ENCODE assay signal across 9 mouse cellular contexts in the genomic region with DNA sequence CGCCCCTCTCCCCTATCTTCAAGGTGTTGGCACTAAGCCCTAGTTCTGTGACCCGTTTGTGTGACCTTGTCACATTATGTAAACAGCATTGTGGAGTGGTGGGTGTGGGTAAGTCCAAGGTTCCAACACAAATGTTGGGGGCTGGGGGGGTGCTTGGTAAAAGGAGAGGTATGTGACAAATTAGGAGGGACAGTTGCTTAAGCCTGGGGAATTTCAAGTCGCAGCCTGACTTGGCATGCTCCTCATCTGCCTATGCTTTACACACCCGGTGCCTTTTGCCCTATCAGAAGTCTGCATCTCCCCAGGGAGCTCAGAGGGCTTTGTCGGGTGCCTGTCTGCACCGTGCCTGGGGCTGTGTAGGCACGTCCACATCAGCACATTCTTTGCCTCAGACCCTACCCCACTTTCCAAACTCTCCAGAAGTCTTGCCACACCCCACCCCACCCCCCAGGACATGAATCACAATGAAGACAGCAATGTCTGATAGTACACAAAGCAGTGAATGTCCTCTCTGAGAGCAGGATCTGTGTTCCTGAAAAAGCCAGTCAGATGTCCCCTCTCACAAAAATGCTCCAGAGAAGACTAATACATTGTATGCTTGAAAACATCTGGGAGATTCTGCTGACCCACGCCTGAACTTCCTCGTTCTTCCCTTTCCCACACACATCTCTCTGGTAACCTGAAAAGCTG.
DNase-seq lines count a peak whose midpoint lies in the region; ATAC-seq lines count a peak whose summit lies in the region.
"Had no signal": no experiment of that assay in that cellular context is flagged by ENCODE, and none has a peak within 500 bp of the region (broad histone marks: within the 10 kb centered on the region; RNA-seq: fewer than 3 reads in every experiment).

No protein-coding gene starts in this region.

- no peak overlapping the region for H3K9ac ChIP-seq in midbrain, embryonic 13.5 days (replicated peaks)
- H3K9ac ChIP-seq in midbrain, embryonic 11.5 days (ENCODE audit: low read length), result no peak overlapping the region
- no peak overlapping the region for H3K9ac ChIP-seq in embryonic facial prominence, embryonic 14.5 days (ENCODE audit: low read depth, low read length)
- no peak overlapping the region for H3K9ac ChIP-seq in limb, embryonic 13.5 days

- ATAC-seq in midbrain, embryonic 13.5 days, result peak; percentile 40; the same call in 1 of the 2 replicates
- ATAC-seq in midbrain, embryonic 11.5 days (ENCODE audit: low FRiP score), result no peak
- peak; percentile 84 for ATAC-seq in embryonic facial prominence, embryonic 14.5 days (ENCODE audit: low read depth)
- peak; percentile 63 for ATAC-seq in limb, embryonic 13.5 days (ENCODE audit: low FRiP score, low read depth)

- peaks cover 10% of the 10 kb centered on the region; the same call in 1 of the 2 replicates for H3K4me1 ChIP-seq in midbrain, embryonic 13.5 days (replicated peaks)
- peaks cover 4% of the 10 kb centered on the region for H3K4me1 ChIP-seq in midbrain, embryonic 11.5 days (ENCODE audit: control insufficient read depth, insufficient read depth, low read length)
- peaks cover 7% of the 10 kb centered on the region for H3K4me1 ChIP-seq in embryonic facial prominence, embryonic 14.5 days (ENCODE audit: control insufficient read depth, insufficient read depth, low read length)
- H3K4me1 ChIP-seq in limb, embryonic 13.5 days, result peaks cover 16% of the 10 kb centered on the region

- no peak for DNase-seq in midbrain, embryonic 11.5 days (ENCODE audit: low spot score, missing footprints)
- peak; percentile 85 for DNase-seq in embryonic facial prominence, embryonic 14.5 days (ENCODE audit: low spot score)
- peak; percentile 40 for DNase-seq in thymus, postnatal 4 days
- DNase-seq in left cerebral cortex, postnatal 25 days (ENCODE audit: low spot score in 2 of 2), result no peak
- DNase-seq in layer of hippocampus, adult 9-11 months, result no peak
- DNase-seq in frontal cortex, postnatal 25 days (ENCODE audit: low spot score in 2 of 2), result no peak

- H3K36me3 ChIP-seq in midbrain, embryonic 13.5 days, result no peaks in the 10 kb centered on the region
- no peaks in the 10 kb centered on the region for H3K36me3 ChIP-seq in midbrain, embryonic 11.5 days (ENCODE audit: control insufficient read depth, insufficient read depth, low read length)
- no peaks in the 10 kb centered on the region for H3K36me3 ChIP-seq in embryonic facial prominence, embryonic 14.5 days (ENCODE audit: control insufficient read depth, insufficient read depth, low read length)
- H3K36me3 ChIP-seq in limb, embryonic 13.5 days, result no peaks in the 10 kb centered on the region

- no peak overlapping the region for H3K27ac ChIP-seq in midbrain, embryonic 13.5 days
- H3K27ac ChIP-seq in midbrain, embryonic 11.5 days (ENCODE audit: low read depth, low read length), result no peak overlapping the region
- no peak overlapping the region for H3K27ac ChIP-seq in embryonic facial prominence, embryonic 14.5 days (replicated peaks; ENCODE audit: low read depth, low read length)
- peak overlapping the region; percentile 39; the same call in 1 of the 2 replicates for H3K27ac ChIP-seq in limb, embryonic 13.5 days
- H3K27ac ChIP-seq: macrophage had no signal

- 28% methylated on average over 9 of the region's 9 CpGs for WGBS in midbrain, embryonic 13.5 days
- WGBS in midbrain, embryonic 11.5 days, result 32% methylated on average over 9 of the region's 9 CpGs
- WGBS in embryonic facial prominence, embryonic 14.5 days, result 12% methylated on average over 9 of the region's 9 CpGs
- WGBS in limb, embryonic 13.5 days, result 15% methylated on average over 9 of the region's 9 CpGs

- H3K9me3 ChIP-seq in midbrain, embryonic 13.5 days, result no peaks in the 10 kb centered on the region; the same call in 1 of the 2 replicates
- H3K9me3 ChIP-seq in midbrain, embryonic 11.5 days (ENCODE audit: control insufficient read depth, low read length), result no peaks in the 10 kb centered on the region
- 0 out of 2 replicates have a peak, but pooled peaks cover under 1% of the 10 kb centered on the region for H3K9me3 ChIP-seq in embryonic facial prominence, embryonic 14.5 days (ENCODE audit: control insufficient read depth, low read length)
- H3K9me3 ChIP-seq in limb, embryonic 13.5 days, result peaks cover 2% of the 10 kb centered on the region

- H3K4me3 ChIP-seq in midbrain, embryonic 13.5 days (replicated peaks), result no peak overlapping the region
- no peak overlapping the region for H3K4me3 ChIP-seq in midbrain, embryonic 11.5 days (ENCODE audit: low read depth, low read length)
- H3K4me3 ChIP-seq in embryonic facial prominence, embryonic 14.5 days (ENCODE audit: low read depth, low read length), result no peak overlapping the region
- no peak overlapping the region for H3K4me3 ChIP-seq in limb, embryonic 13.5 days

- intact Hi-C loops in left cerebral cortex, postnatal 25 days (cut with DNase I), result no loop called here

- H3K27me3 ChIP-seq in midbrain, embryonic 13.5 days, result no peaks in the 10 kb centered on the region
- H3K27me3 ChIP-seq in midbrain, embryonic 11.5 days (ENCODE audit: control insufficient read depth, insufficient read depth, low read length), result no peaks in the 10 kb centered on the region
- H3K27me3 ChIP-seq in embryonic facial prominence, embryonic 14.5 days (replicated peaks; ENCODE audit: control insufficient read depth, insufficient read depth, low read length), result no peaks in the 10 kb centered on the region
- H3K27me3 ChIP-seq in limb, embryonic 13.5 days, result no peaks in the 10 kb centered on the region

- H3K4me2 ChIP-seq in midbrain, embryonic 13.5 days (replicated peaks), result no peak overlapping the region
- no peak overlapping the region for H3K4me2 ChIP-seq in midbrain, embryonic 11.5 days
- H3K4me2 ChIP-seq in embryonic facial prominence, embryonic 14.5 days (ENCODE audit: low read depth, low read length), result no peak overlapping the region
- peak overlapping the region; percentile 11; the same call in 1 of the 2 replicates for H3K4me2 ChIP-seq in limb, embryonic 13.5 days (replicated peaks)

Comparison
In these comparisons a context has a peak if more than half of its experiments do, and no peak if none do; other contexts are left out.
1. DNase-seq: peak in embryonic facial prominence, embryonic 14.5 days (single experiment) and thymus, postnatal 4 days (single experiment); none in midbrain, embryonic 11.5 days (single experiment), left cerebral cortex, postnatal 25 days (0 of 2), layer of hippocampus, adult 9-11 months (single experiment) and frontal cortex, postnatal 25 days (0 of 2).